Mouse (Mus musculus) kidney, adult 2 months (tissue): Measurements from ENCODE around the gene Rgl3. TPM values are rescaled to one million over a fixed set of nuclear protein-coding genes. Genes with fewer than 3 reads are reported as not detected.

Source experiments
- DNase-seq: peaks from one replicate; pipeline ENCODE4 v3.0.0; 2021
- H3K27ac ChIP-seq: fragments of 200-500 bp; 2 replicates; pipeline ENCODE4 v1.5.1; 2012; ENCODE audit warnings: low read depth, low read length, control low read depth, inconsistent platforms; ENCODE audit not compliant: insufficient read depth
- H3K27me3 ChIP-seq: fragments of 200-500 bp; replicated peaks from 2 replicates; pipeline ENCODE4 v1.6.1; 2012; ENCODE audit warnings: mild to moderate bottlenecking, moderate library complexity, low read length, inconsistent platforms; ENCODE audit not compliant: control insufficient read depth, insufficient read depth
- H3K36me3 ChIP-seq: fragments of 200-500 bp; 2 replicates; pipeline ENCODE4 v1.6.1; 2012; ENCODE audit warnings: mild to moderate bottlenecking, moderate library complexity, low read length, inconsistent platforms; ENCODE audit not compliant: control insufficient read depth, insufficient read depth
- H3K4me1 ChIP-seq: fragments of 200-500 bp; 2 replicates; pipeline ENCODE4 v1.6.1; 2011; ENCODE audit warnings: low read length; ENCODE audit not compliant: control insufficient read depth, insufficient read depth
- H3K4me3 ChIP-seq: fragments of 200-500 bp; 2 replicates; pipeline ENCODE4 v1.5.1; 2011; ENCODE audit warnings: mild to moderate bottlenecking, low read depth, low read length, control low read depth; ENCODE audit not compliant: insufficient read depth
- CTCF ChIP-seq: fragments of 200-500 bp; conservative IDR thresholded peaks from 2 replicates; pipeline ENCODE4 v1.5.1; 2011; ENCODE audit warnings: low read depth, mild to moderate bottlenecking, control low read depth, low read length, moderate library complexity, mixed read lengths; ENCODE audit not compliant: insufficient read depth, insufficient read length
- POLR2A ChIP-seq: fragments of 200-500 bp; IDR thresholded peaks from one replicate; pipeline ENCODE4 v1.6.1; 2011; ENCODE audit warnings: low read depth, low read length, control low read depth
- WGBS: fragments of 180-500 bp; shearing (Covaris S2); methylation state at CpG from one replicate; pipeline ENCODE4 v1.1.7; 2018; 5-methylcytosine and 5-hydroxymethylcytosine counted together
- polyA plus RNA-seq: library from polyadenylated mRNA; depleted of rRNA; stranded (reverse); fragments of >200 nt; gene quantifications from 2 replicates; pipeline ENCODE4 v1.2.3, GENCODE M21; 2012

Gene Rgl3
- polyA plus RNA-seq, 1 experiment: 88.2 TPM

GRCm38 (mm10) chr9:21978398-21979128, 10.7 kb downstream of the Rgl3 start:
- Histone ChIP-seq H3K36me3 (peaks cover 6% of the 10 kb centered on the region), H3K4me3 (no peak overlapping the region), H3K27me3 (no peaks in the 10 kb centered on the region), H3K27ac (peak overlapping the region; percentile 43; the same call in 1 of the 2 replicates), H3K4me1 (no peaks in the 10 kb centered on the region)
- TF ChIP-seq POLR2A (no peak), CTCF (no peak)
- peak; percentile 73 for DNase-seq
- 49% methylated on average over 4 of the region's 4 CpGs for WGBS

- WGBS: 48% methylated on average over 2 of the region's 2 CpGs
These were observed 11.3 kb downstream of the Rgl3 start for GRCm38 (mm10) chr9:21977972-21978371.

GRCm38 (mm10) chr9:21977331-21977730, 11.9 kb downstream of the Rgl3 start:
- no peak for DNase-seq
- TF ChIP-seq POLR2A: no peak
- no peak for TF ChIP-seq CTCF
- Histone ChIP-seq H3K4me1 (no peaks in the 10 kb centered on the region), H3K27me3 (no peaks in the 10 kb centered on the region), H3K27ac (no peak overlapping the region), H3K36me3 (peaks cover 6% of the 10 kb centered on the region), H3K4me3 (no peak overlapping the region)
- 81% methylated on average over 5 of the region's 5 CpGs for WGBS

More at GRCm38 (mm10) chr9:21977972-21978371, 11.3 kb downstream of the Rgl3 start:
- Histone ChIP-seq H3K27me3 (no peaks in the 10 kb centered on the region), H3K36me3 (peaks cover 6% of the 10 kb centered on the region), H3K4me3 (no peak overlapping the region), H3K4me1 (no peaks in the 10 kb centered on the region), H3K27ac (no peak overlapping the region)
- peak; percentile 76 for TF ChIP-seq CTCF
- no peak for TF ChIP-seq POLR2A
- DNase-seq: peak; percentile 45

DNA sequence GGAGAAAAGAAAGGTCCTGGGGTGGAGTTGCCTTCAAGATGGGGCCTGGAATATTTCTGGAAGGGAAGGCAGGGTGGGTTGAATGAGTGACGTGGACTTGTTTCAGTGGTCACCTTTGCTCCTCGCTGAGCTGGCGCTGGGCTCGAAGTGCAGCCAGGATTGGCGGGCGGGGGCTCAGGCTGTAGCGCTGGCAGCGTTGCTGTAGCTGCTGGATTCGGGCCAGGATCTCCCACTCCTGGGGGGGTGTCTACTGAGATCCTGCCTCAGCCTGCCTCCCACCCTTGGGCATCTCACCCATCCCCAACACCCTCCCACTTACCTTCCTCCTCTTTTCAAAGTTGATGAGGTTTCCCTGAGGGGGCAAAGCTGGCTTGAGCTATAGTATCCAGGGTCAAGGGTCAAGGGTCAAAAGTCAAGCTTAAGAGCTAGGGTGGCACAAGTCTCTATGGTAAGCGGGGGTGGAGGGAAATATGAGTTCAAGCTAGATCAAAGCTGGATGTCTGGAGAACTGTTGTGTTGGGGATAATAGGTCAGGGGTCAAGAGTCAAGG, 12.5 kb downstream of the Rgl3 start:
- Histone ChIP-seq H3K36me3 (peaks cover 5% of the 10 kb centered on the region), H3K4me1 (no peaks in the 10 kb centered on the region), H3K27ac (no peak overlapping the region), H3K4me3 (no peak overlapping the region), H3K27me3 (no peaks in the 10 kb centered on the region)
- WGBS: 73% methylated on average over 10 of the region's 10 CpGs
- TF ChIP-seq CTCF: no peak
- TF ChIP-seq POLR2A: no peak
- DNase-seq: no peak

DNA sequence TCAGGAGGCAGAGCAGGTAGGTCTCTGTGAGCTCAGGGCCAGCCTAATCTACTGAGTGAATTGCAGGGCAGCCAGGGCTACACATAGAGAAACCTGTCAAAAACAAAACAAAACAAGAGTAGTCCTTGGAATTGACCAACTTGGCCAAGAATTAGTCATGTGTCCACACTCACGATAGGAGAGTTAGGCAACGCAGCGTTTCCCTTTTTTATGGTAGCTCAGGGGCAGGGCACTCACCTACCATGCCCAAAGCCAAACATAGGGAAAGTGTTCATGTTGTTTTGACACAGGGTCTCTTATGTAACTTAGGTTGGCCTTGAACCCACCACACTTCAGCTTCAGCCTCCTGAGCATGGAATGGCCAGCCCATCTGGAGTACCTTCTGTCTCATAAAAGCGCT, 19.9 kb downstream of the Rgl3 start:
- H3K4me3 ChIP-seq: no peak overlapping the region
- 89% methylated on average over 4 of the region's 4 CpGs for WGBS
- no peaks in the 10 kb centered on the region; the same call in none of the 2 replicates for H3K36me3 ChIP-seq
- TF ChIP-seq POLR2A (no peak), CTCF (no peak)
- H3K27ac ChIP-seq: no peak overlapping the region
- no peaks in the 10 kb centered on the region for H3K4me1 ChIP-seq
- no peak for DNase-seq
- H3K27me3 ChIP-seq: no peaks in the 10 kb centered on the region

DNA sequence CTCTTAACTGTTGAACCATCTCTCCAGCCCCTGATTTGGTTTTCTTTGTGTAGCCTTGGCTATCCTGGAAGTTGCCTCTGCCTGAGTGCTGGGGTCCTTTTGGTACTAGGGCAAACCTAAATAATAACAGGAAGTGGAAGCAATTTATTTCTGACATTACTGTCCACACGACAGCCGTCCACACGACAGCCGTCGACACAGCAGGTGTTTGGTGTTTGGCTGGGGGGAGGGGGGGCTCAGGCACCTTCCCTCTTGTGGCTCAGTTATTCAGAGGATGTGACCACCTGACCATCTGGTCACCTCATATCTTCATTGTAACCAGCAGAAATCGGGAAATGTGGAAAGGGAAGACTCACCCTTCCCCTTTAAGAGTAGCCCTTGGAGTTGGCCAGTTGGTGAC, 20.4 kb downstream of the Rgl3 start:
- 35% methylated on average over 6 of the region's 6 CpGs for WGBS
- TF ChIP-seq POLR2A: no peak
- TF ChIP-seq CTCF: no peak
- Histone ChIP-seq H3K27ac (no peak overlapping the region), H3K4me3 (no peak overlapping the region), H3K27me3 (no peaks in the 10 kb centered on the region), H3K36me3 (no peaks in the 10 kb centered on the region; the same call in none of the 2 replicates), H3K4me1 (no peaks in the 10 kb centered on the region)
- DNase-seq: no peak

DNA sequence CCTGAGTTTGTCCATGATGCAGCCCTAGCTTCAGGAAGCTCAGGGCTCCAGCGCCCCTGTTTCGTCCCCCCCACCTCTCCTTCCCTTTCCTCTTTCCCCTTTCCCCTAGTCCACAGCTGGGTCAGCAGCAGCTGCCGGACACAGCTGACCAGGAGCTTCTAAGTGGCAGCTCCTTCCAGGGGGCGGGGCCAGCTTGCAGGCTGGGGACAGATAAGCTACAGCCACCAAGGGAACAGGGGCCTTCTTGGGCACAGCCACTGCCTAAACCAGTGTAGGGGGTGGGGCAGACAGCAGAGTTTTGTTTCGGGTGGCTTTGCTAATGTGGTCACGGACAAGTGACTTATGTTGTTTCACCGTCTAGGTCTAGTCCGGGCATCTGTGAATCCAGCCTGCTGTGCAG, 25.8 kb downstream of the Rgl3 start, which contains the start of gene Epor:
TSS of gene Epor (minus strand) at position 90 of the 400 bp plus-strand sequence.
- Histone ChIP-seq H3K4me3 (peak within 1 kb of the TSS; percentile 42), H3K27me3 (no peaks in the 10 kb centered on the region), H3K4me1 (peaks cover 4% of the 10 kb centered on the region), H3K36me3 (no peaks in the 10 kb centered on the region), H3K27ac (peak within 1 kb of the TSS; percentile 2; the same call in 1 of the 2 replicates)
- 17% methylated on average over 8 of the region's 8 CpGs for WGBS
- TF ChIP-seq CTCF (no peak), POLR2A (no peak)
- peak; percentile 55 for DNase-seq
